Mouse (Mus musculus): Measurements from ENCODE around the gene Ltc4s. TPM values are rescaled to one million over a fixed set of nuclear protein-coding genes. Genes with fewer than 3 reads are reported as not detected.

The Ltc4s gene
- polyA plus RNA-seq (2015; fragmentation: Nextera tagmentation; extraction: Ambion mirVana): 1.6 and 2.6 TPM in 2 replicates

- Histone ChIP-seq H3K9me3 (replicated peaks) (no peaks in the 10 kb centered on the region), H3K4me1 (replicated peaks) (peaks cover 24% of the 10 kb centered on the region), H3K4me3 (peak within 1 kb of the TSS; percentile 56), H3K36me3 (peaks cover 19% of the 10 kb centered on the region), H3K27ac (no peak within 1 kb of the TSS), H3K27me3 (peaks cover 23% of the 10 kb centered on the region), H3K9ac (peak within 1 kb of the TSS; percentile 37; the same call in 1 of the 2 replicates), H3K4me2 (peak within 1 kb of the TSS; percentile 85)
- WGBS: 33% methylated on average over 10 of the region's 10 CpGs
- ATAC-seq (replicated peaks; ENCODE audit: insufficient number of reproducible peaks, insufficient read depth, low FRiP score, low read depth): no peak
These were observed at the start of gene Ltc4s for GRCm38 (mm10) chr11:50238324-50238723. Ltc4s (minus strand) TSS chr11:50238616.

- Histone ChIP-seq H3K4me1 (replicated peaks) (peaks cover 16% of the 10 kb centered on the region), H3K36me3 (peaks cover 11% of the 10 kb centered on the region; the same call in 1 of the 2 replicates), H3K9me3 (replicated peaks) (no peaks in the 10 kb centered on the region), H3K27me3 (no peaks in the 10 kb centered on the region), H3K4me2 (no peak overlapping the region), H3K9ac (no peak overlapping the region), H3K4me3 (no peak overlapping the region), H3K27ac (no peak overlapping the region)
- 87% methylated on average over 1 of the region's 1 CpGs for WGBS
- no peak for ATAC-seq (replicated peaks; ENCODE audit: insufficient number of reproducible peaks, insufficient read depth, low FRiP score, low read depth)
These were observed 48.0 kb upstream of the Ltc4s start for GRCm38 (mm10) chr11:50286428-50286827.

GRCm38 (mm10) chr11:50285696-50286095 is 47.3 kb upstream of the Ltc4s start:
- no peak for ATAC-seq (replicated peaks; ENCODE audit: insufficient number of reproducible peaks, insufficient read depth, low FRiP score, low read depth)
- Histone ChIP-seq H3K9ac (no peak overlapping the region), H3K9me3 (replicated peaks) (no peaks in the 10 kb centered on the region), H3K27me3 (no peaks in the 10 kb centered on the region), H3K27ac (no peak overlapping the region), H3K4me2 (no peak overlapping the region), H3K4me1 (replicated peaks) (peaks cover 16% of the 10 kb centered on the region), H3K36me3 (peaks cover 11% of the 10 kb centered on the region; the same call in 1 of the 2 replicates), H3K4me3 (no peak overlapping the region)
- WGBS: 80% methylated on average over 7 of the region's 7 CpGs

GRCm38 (mm10) chr11:50285263-50285662 is 46.8 kb upstream of the Ltc4s start:
- H3K9ac ChIP-seq: no peak overlapping the region
- no peak overlapping the region for H3K27ac ChIP-seq
- no peaks in the 10 kb centered on the region for H3K9me3 ChIP-seq (replicated peaks)
- no peak for ATAC-seq (replicated peaks; ENCODE audit: insufficient number of reproducible peaks, insufficient read depth, low FRiP score, low read depth)
- peaks cover 11% of the 10 kb centered on the region; the same call in 1 of the 2 replicates for H3K36me3 ChIP-seq
- H3K4me2 ChIP-seq: no peak overlapping the region
- no peak overlapping the region for H3K4me3 ChIP-seq
- H3K27me3 ChIP-seq: no peaks in the 10 kb centered on the region
- 94% methylated on average over 5 of the region's 5 CpGs for WGBS
- peaks cover 15% of the 10 kb centered on the region for H3K4me1 ChIP-seq (replicated peaks)

- H3K4me3 ChIP-seq: no peak overlapping the region
- H3K4me1 ChIP-seq (replicated peaks): peaks cover 17% of the 10 kb centered on the region
- H3K27ac ChIP-seq: no peak overlapping the region
- H3K9ac ChIP-seq: no peak overlapping the region
- H3K36me3 ChIP-seq: no peaks in the 10 kb centered on the region; the same call in 1 of the 2 replicates
- 73% methylated on average over 1 of the region's 1 CpGs for WGBS
- no peak for ATAC-seq (replicated peaks; ENCODE audit: insufficient number of reproducible peaks, insufficient read depth, low FRiP score, low read depth)
- no peaks in the 10 kb centered on the region for H3K9me3 ChIP-seq (replicated peaks)
- H3K4me2 ChIP-seq: no peak overlapping the region
- no peaks in the 10 kb centered on the region for H3K27me3 ChIP-seq
These were observed 41.6 kb upstream of the Ltc4s start for GRCm38 (mm10) chr11:50280053-50280452.

- no peak for ATAC-seq (replicated peaks; ENCODE audit: insufficient number of reproducible peaks, insufficient read depth, low FRiP score, low read depth)
- H3K4me2 ChIP-seq: no peak overlapping the region
- H3K27me3 ChIP-seq: no peaks in the 10 kb centered on the region
- H3K4me1 ChIP-seq (replicated peaks): peaks cover 26% of the 10 kb centered on the region
- no peak overlapping the region for H3K4me3 ChIP-seq
- H3K9ac ChIP-seq: no peak overlapping the region
- 77% methylated on average over 4 of the region's 4 CpGs for WGBS
- H3K36me3 ChIP-seq: no peaks in the 10 kb centered on the region; the same call in 1 of the 2 replicates
- no peak overlapping the region for H3K27ac ChIP-seq
- no peaks in the 10 kb centered on the region for H3K9me3 ChIP-seq (replicated peaks)
These were observed 40.6 kb upstream of the Ltc4s start for GRCm38 (mm10) chr11:50279005-50279404.

- H3K4me3 ChIP-seq: no peak overlapping the region
- H3K36me3 ChIP-seq: no peaks in the 10 kb centered on the region; the same call in 1 of the 2 replicates
- no peak overlapping the region for H3K27ac ChIP-seq
- WGBS: 94% methylated on average over 6 of the region's 6 CpGs
- no peaks in the 10 kb centered on the region for H3K9me3 ChIP-seq (replicated peaks)
- H3K4me1 ChIP-seq (replicated peaks): peaks cover 27% of the 10 kb centered on the region
- no peak overlapping the region for H3K9ac ChIP-seq
- H3K27me3 ChIP-seq: no peaks in the 10 kb centered on the region
- H3K4me2 ChIP-seq: no peak overlapping the region
- no peak for ATAC-seq (replicated peaks; ENCODE audit: insufficient number of reproducible peaks, insufficient read depth, low FRiP score, low read depth)
These were observed 39.3 kb upstream of the Ltc4s start for GRCm38 (mm10) chr11:50277706-50278105.

GRCm38 (mm10) chr11:50277025-50277424 is 38.6 kb upstream of the Ltc4s start:
- no peak for ATAC-seq (replicated peaks; ENCODE audit: insufficient number of reproducible peaks, insufficient read depth, low FRiP score, low read depth)
- no peak overlapping the region for H3K4me2 ChIP-seq
- H3K27ac ChIP-seq: no peak overlapping the region
- no peak overlapping the region for H3K4me3 ChIP-seq
- no peaks in the 10 kb centered on the region for H3K27me3 ChIP-seq
- no peak overlapping the region for H3K9ac ChIP-seq
- peaks cover 29% of the 10 kb centered on the region for H3K4me1 ChIP-seq (replicated peaks)
- no peaks in the 10 kb centered on the region for H3K9me3 ChIP-seq (replicated peaks)
- H3K36me3 ChIP-seq: no peaks in the 10 kb centered on the region; the same call in 1 of the 2 replicates

GRCm38 (mm10) chr11:50275568-50276151 is 37.2 kb upstream of the Ltc4s start:
- H3K4me1 ChIP-seq (replicated peaks): peaks cover 43% of the 10 kb centered on the region
- no peaks in the 10 kb centered on the region for H3K9me3 ChIP-seq (replicated peaks)
- H3K4me3 ChIP-seq: no peak overlapping the region
- H3K27me3 ChIP-seq: no peaks in the 10 kb centered on the region
- 38% methylated on average over 5 of the region's 5 CpGs for WGBS
- ATAC-seq (replicated peaks; ENCODE audit: insufficient number of reproducible peaks, insufficient read depth, low FRiP score, low read depth): peak; percentile 60; the same call in 1 of the 2 replicates
- peak overlapping the region; percentile 48 for H3K4me2 ChIP-seq
- H3K36me3 ChIP-seq: no peaks in the 10 kb centered on the region; the same call in 1 of the 2 replicates
- no peak overlapping the region for H3K9ac ChIP-seq
- H3K27ac ChIP-seq: peak overlapping the region; percentile 87

GRCm38 (mm10) chr11:50275077-50275476 is 36.7 kb upstream of the Ltc4s start:
- H3K9ac ChIP-seq: no peak overlapping the region
- peak overlapping the region; percentile 87 for H3K27ac ChIP-seq
- peak overlapping the region; percentile 48 for H3K4me2 ChIP-seq
- H3K4me3 ChIP-seq: no peak overlapping the region
- peaks cover 41% of the 10 kb centered on the region for H3K4me1 ChIP-seq (replicated peaks)
- ATAC-seq (replicated peaks; ENCODE audit: insufficient number of reproducible peaks, insufficient read depth, low FRiP score, low read depth): no peak
- no peaks in the 10 kb centered on the region for H3K27me3 ChIP-seq
- no peaks in the 10 kb centered on the region for H3K9me3 ChIP-seq (replicated peaks)
- 33% methylated on average over 2 of the region's 2 CpGs for WGBS
- H3K36me3 ChIP-seq: no peaks in the 10 kb centered on the region; the same call in 1 of the 2 replicates

GRCm38 (mm10) chr11:50272819-50273218 is 34.4 kb upstream of the Ltc4s start:
- ATAC-seq (replicated peaks; ENCODE audit: insufficient number of reproducible peaks, insufficient read depth, low FRiP score, low read depth): no peak
- H3K27ac ChIP-seq: no peak overlapping the region
- H3K27me3 ChIP-seq: no peaks in the 10 kb centered on the region
- H3K9me3 ChIP-seq (replicated peaks): no peaks in the 10 kb centered on the region
- no peak overlapping the region for H3K9ac ChIP-seq
- peaks cover 41% of the 10 kb centered on the region for H3K4me1 ChIP-seq (replicated peaks)
- no peak overlapping the region for H3K4me2 ChIP-seq
- 89% methylated on average over 2 of the region's 2 CpGs for WGBS
- no peaks in the 10 kb centered on the region; the same call in 1 of the 2 replicates for H3K36me3 ChIP-seq
- no peak overlapping the region for H3K4me3 ChIP-seq

GRCm38 (mm10) chr11:50269885-50270284 is 31.5 kb upstream of the Ltc4s start:
- no peak for ATAC-seq (replicated peaks; ENCODE audit: insufficient number of reproducible peaks, insufficient read depth, low FRiP score, low read depth)
- WGBS: 86% methylated on average over 1 of the region's 1 CpGs
- Histone ChIP-seq H3K9me3 (replicated peaks) (no peaks in the 10 kb centered on the region), H3K4me3 (no peak overlapping the region), H3K4me2 (no peak overlapping the region), H3K36me3 (peaks cover 20% of the 10 kb centered on the region), H3K27ac (no peak overlapping the region), H3K27me3 (no peaks in the 10 kb centered on the region), H3K4me1 (replicated peaks) (peaks cover 25% of the 10 kb centered on the region), H3K9ac (no peak overlapping the region)
